Mouse (Mus musculus) heart, postnatal 0 days (tissue): Measurements from ENCODE around the gene Mrpl23. TPM values are rescaled to one million over a fixed set of nuclear protein-coding genes. Genes with fewer than 3 reads are reported as not detected.

Experiments
- ATAC-seq: fragments of 200-750 bp; cut with Nextera tagmentation; 2 replicates; pipeline ENCODE4 v1.8.0; 2017; ENCODE audit warnings: low read depth, moderate number of reproducible peaks, moderate library complexity; ENCODE audit not compliant: insufficient read depth
- DNase-seq: peaks from one replicate; pipeline ENCODE4 v3.0.0-alpha.2; 2016; ENCODE audit warnings: low spot score
- H3K27ac ChIP-seq: fragments of 300-500 bp; sonication (generic); 2 replicates; pipeline ENCODE4 v1.5.1; 2014; ENCODE audit warnings: low read depth, mild to moderate bottlenecking
- H3K27me3 ChIP-seq: fragments of 300-500 bp; sonication (generic); 2 replicates; pipeline ENCODE4 v1.6.1; 2014; ENCODE audit warnings: low read length, mixed read lengths; ENCODE audit not compliant: control insufficient read depth, insufficient read depth
- H3K36me3 ChIP-seq: fragments of 300-500 bp; sonication (generic); replicated peaks from 2 replicates; pipeline ENCODE4 v1.6.1; 2014; ENCODE audit warnings: low read length, mixed read lengths; ENCODE audit not compliant: control insufficient read depth, insufficient read depth
- H3K4me1 ChIP-seq: fragments of 300-500 bp; sonication (generic); 2 replicates; pipeline ENCODE4 v1.6.1; 2014; ENCODE audit warnings: antibody characterized with exemption; ENCODE audit not compliant: control insufficient read depth, insufficient read depth
- H3K4me2 ChIP-seq: fragments of 300-500 bp; sonication (generic); 2 replicates; pipeline ENCODE4 v1.6.1; 2014; ENCODE audit warnings: low read depth, mild to moderate bottlenecking, low read length, moderate library complexity
- H3K4me3 ChIP-seq: fragments of 300-500 bp; sonication (generic); 2 replicates; pipeline ENCODE4 v1.5.1; 2014; ENCODE audit warnings: low read depth, low read length
- H3K9ac ChIP-seq: fragments of 300-500 bp; sonication (generic); replicated peaks from 2 replicates; pipeline ENCODE4 v1.6.1; 2014; ENCODE audit warnings: low read depth, low read length, mixed read lengths
- H3K9me3 ChIP-seq: fragments of 300-500 bp; sonication (generic); replicated peaks from 2 replicates; pipeline ENCODE4 v1.6.1; 2016; ENCODE audit warnings: low read length; ENCODE audit not compliant: control insufficient read depth
- CTCF ChIP-seq: IDR thresholded peaks from 2 replicates; pipeline ENCODE4 v1.5.1; 2016; ENCODE audit warnings: antibody characterized with exemption, control low read depth, low read depth
- EP300 ChIP-seq: IDR thresholded peaks from 2 replicates; pipeline ENCODE4 v1.6.1; 2016; ENCODE audit warnings: antibody characterized with exemption, low read depth
- WGBS: fragments of 180-500 bp; shearing (Covaris S2); extraction: QIAGEN DNeasy Blood & Tissue Kit; methylation state at CpG from one replicate; pipeline ENCODE4 v1.1.7; 2014; 5-methylcytosine and 5-hydroxymethylcytosine counted together
- polyA plus RNA-seq: library from polyadenylated mRNA; unstranded; fragments of >200 nt; fragmentation: Nextera tagmentation; extraction: Ambion mirVana; gene quantifications from 2 replicates; pipeline ENCODE4 v1.2.1, GENCODE M21; 2015
- total RNA-seq: library from RNA; depleted of rRNA; stranded (reverse); fragments of >200 nt; gene quantifications from 2 replicates; pipeline ENCODE4 v1.2.3, GENCODE M21; 2014; ENCODE audit warnings: low replicate concordance

Gene Mrpl23
- total and polyA plus RNA-seq, 2 experiments from 2014 or later = 14.9 to 87.2 TPM

GRCm38 (mm10) chr7:142553417-142554335, 21.2 kb downstream of the Mrpl23 start:
- no peak for TF ChIP-seq EP300
- no peak for TF ChIP-seq CTCF
- Histone ChIP-seq H3K36me3 (no peaks in the 10 kb centered on the region), H3K4me2 (no peak overlapping the region), H3K4me3 (no peak overlapping the region), H3K27ac (peak overlapping the region; percentile 16; the same call in 1 of the 2 replicates), H3K9me3 (no peaks in the 10 kb centered on the region), H3K27me3 (no peaks in the 10 kb centered on the region), H3K4me1 (peaks cover 17% of the 10 kb centered on the region; the same call in 1 of the 2 replicates), H3K9ac (no peak overlapping the region)
- 48% methylated on average over 11 of the region's 11 CpGs for WGBS
- ATAC-seq (no peak), DNase-seq (no peak)

GRCm38 (mm10) chr7:142554625-142555024, 22.1 kb downstream of the Mrpl23 start:
- Histone ChIP-seq H3K4me2 (no peak overlapping the region), H3K4me1 (peaks cover 17% of the 10 kb centered on the region; the same call in 1 of the 2 replicates), H3K27ac (no peak overlapping the region), H3K36me3 (no peaks in the 10 kb centered on the region), H3K27me3 (no peaks in the 10 kb centered on the region), H3K4me3 (no peak overlapping the region), H3K9me3 (no peaks in the 10 kb centered on the region), H3K9ac (no peak overlapping the region)
- WGBS = 53% methylated on average over 1 of the region's 1 CpGs
- DNase-seq (no peak), ATAC-seq (no peak)
- TF ChIP-seq CTCF (no peak), EP300 (no peak)

GRCm38 (mm10) chr7:142555366-142556088, 23.0 kb downstream of the Mrpl23 start:
- Histone ChIP-seq H3K9ac (no peak overlapping the region), H3K4me3 (no peak overlapping the region), H3K9me3 (no peaks in the 10 kb centered on the region), H3K36me3 (no peaks in the 10 kb centered on the region), H3K27me3 (no peaks in the 10 kb centered on the region), H3K27ac (no peak overlapping the region), H3K4me2 (no peak overlapping the region), H3K4me1 (peaks cover 17% of the 10 kb centered on the region; the same call in 1 of the 2 replicates)
- WGBS = 92% methylated on average over 8 of the region's 8 CpGs
- ATAC-seq (no peak), DNase-seq (no peak)
- TF ChIP-seq CTCF (no peak), EP300 (no peak)

GRCm38 (mm10) chr7:142556089-142556476, 23.6 kb downstream of the Mrpl23 start:
- 100% methylated on average over 2 of the region's 2 CpGs for WGBS
- Histone ChIP-seq H3K27ac (no peak overlapping the region), H3K4me1 (peaks cover 17% of the 10 kb centered on the region; the same call in 1 of the 2 replicates), H3K36me3 (no peaks in the 10 kb centered on the region), H3K4me3 (no peak overlapping the region), H3K27me3 (no peaks in the 10 kb centered on the region), H3K4me2 (no peak overlapping the region), H3K9ac (no peak overlapping the region), H3K9me3 (no peaks in the 10 kb centered on the region)
- ATAC-seq = no peak
- TF ChIP-seq EP300 (no peak), CTCF (no peak)
- DNase-seq = no peak

- no peaks in the 10 kb centered on the region for H3K9me3 ChIP-seq
- peaks cover 25% of the 10 kb centered on the region for H3K4me1 ChIP-seq
- no peak for ATAC-seq
- no peak overlapping the region for H3K4me2 ChIP-seq
- no peak for TF ChIP-seq EP300
- TF ChIP-seq CTCF = no peak
- 49% methylated on average over 6 of the region's 6 CpGs for WGBS
- no peak overlapping the region for H3K9ac ChIP-seq
- DNase-seq = no peak
- no peaks in the 10 kb centered on the region for H3K36me3 ChIP-seq
- no peak overlapping the region for H3K4me3 ChIP-seq
- H3K27me3 ChIP-seq = no peaks in the 10 kb centered on the region
- no peak overlapping the region for H3K27ac ChIP-seq
Observed at GRCm38 (mm10) chr7:142557696-142558095, 25.2 kb downstream of the Mrpl23 start.
